Mouse (Mus musculus) heart, embryonic 14.5 days (tissue): Measurements from ENCODE around the gene Ttc33. TPM values are rescaled to one million over a fixed set of nuclear protein-coding genes. Genes with fewer than 3 reads are reported as not detected.

Experiments
- ATAC-seq: fragments of 200-750 bp; cut with Nextera tagmentation; 2 replicates; pipeline ENCODE4 v1.8.0; 2017; ENCODE audit warnings: low read depth, moderate TSS enrichment; ENCODE audit not compliant: insufficient number of reproducible peaks, insufficient read depth, low FRiP score
- H3K27ac ChIP-seq, 2 experiments: fragments of 200-500 bp in 1 of 2; fragments of 300-500 bp in 1 of 2; sonication (generic) in 1 of 2; replicated peaks in 1 of 2; 2 replicates each; pipeline ENCODE4 v1.5.1; 2012 to 2014; ENCODE audit warnings: low read depth in 2 of 2, low read length in 2 of 2, control low read depth in 1 of 2, mild to moderate bottlenecking in 1 of 2, mixed read lengths in 1 of 2; ENCODE audit not compliant: control insufficient read depth in 1 of 2, insufficient read depth in 1 of 2
- H3K27me3 ChIP-seq: fragments of 300-500 bp; sonication (generic); 2 replicates; pipeline ENCODE4 v1.6.1; 2014; ENCODE audit warnings: mild to moderate bottlenecking, low read length, control low read depth; ENCODE audit not compliant: control insufficient read depth, insufficient read depth
- H3K36me3 ChIP-seq: fragments of 300-500 bp; sonication (generic); 2 replicates; pipeline ENCODE4 v1.6.1; 2014; ENCODE audit warnings: mild to moderate bottlenecking, control low read depth, low read length, mixed read lengths; ENCODE audit not compliant: control insufficient read depth, insufficient read depth
- H3K4me1 ChIP-seq, 2 experiments: fragments of 200-500 bp in 1 of 2; fragments of 300-500 bp in 1 of 2; sonication (generic) in 1 of 2; 2 replicates each; pipeline ENCODE4 v1.6.1; 2012 to 2014; ENCODE audit warnings: low read length in 2 of 2, control low read depth in 1 of 2, mixed read lengths in 1 of 2; ENCODE audit not compliant: control insufficient read depth in 2 of 2, insufficient read depth in 2 of 2
- H3K4me2 ChIP-seq: fragments of 300-500 bp; sonication (generic); 2 replicates; pipeline ENCODE4 v1.6.1; 2014; ENCODE audit warnings: mild to moderate bottlenecking, low read length
- H3K4me3 ChIP-seq, 2 experiments: fragments of 200-500 bp in 1 of 2; fragments of 300-500 bp in 1 of 2; sonication (generic) in 1 of 2; 2 replicates each; pipeline ENCODE4 v1.5.1; 2012 to 2014; ENCODE audit warnings: low read length in 2 of 2, mild to moderate bottlenecking in 2 of 2, control low read depth in 1 of 2, low read depth in 1 of 2, moderate library complexity in 1 of 2; ENCODE audit not compliant: control insufficient read depth in 1 of 2, insufficient read depth in 1 of 2
- H3K9ac ChIP-seq: fragments of 300-500 bp; sonication (generic); 2 replicates; pipeline ENCODE4 v1.6.1; 2014; ENCODE audit warnings: mild to moderate bottlenecking, low read length
- H3K9me3 ChIP-seq: fragments of 300-500 bp; sonication (generic); 2 replicates; pipeline ENCODE4 v1.6.1; 2016; ENCODE audit warnings: low read length, control low read depth; ENCODE audit not compliant: control insufficient read depth
- WGBS: fragments of 180-500 bp; shearing (Covaris S2); extraction: QIAGEN DNeasy Blood & Tissue Kit; methylation state at CpG from one replicate; pipeline ENCODE4 v1.1.7; 2014; 5-methylcytosine and 5-hydroxymethylcytosine counted together
- polyA plus RNA-seq: library from polyadenylated mRNA; unstranded; fragments of >200 nt; fragmentation: Nextera tagmentation; extraction: Ambion mirVana; gene quantifications from 2 replicates; pipeline ENCODE4 v1.2.1, GENCODE M21; 2014

The Ttc33 gene
- polyA plus RNA-seq: 36.8 and 39.7 TPM in 2 replicates

GRCm38 (mm10) chr15:5185366-5186292, at the start of gene Ttc33:
Gene Ttc33 (plus strand): TSS chr15:5185525.
- Histone ChIP-seq H3K9ac (peak within 1 kb of the TSS; percentile 88), H3K4me3 (peak within 1 kb of the TSS; percentile 77 to 90), H3K27ac (peak within 1 kb of the TSS; percentile 82 to 83), H3K4me2 (peak within 1 kb of the TSS; percentile 89), H3K36me3 (peaks cover 16% of the 10 kb centered on the region), H3K27me3 (no peaks in the 10 kb centered on the region), H3K4me1 (peaks cover 0 to 13% of the 10 kb centered on the region in 2 experiments; a peak in 2 of 4 replicates), H3K9me3 (no peaks in the 10 kb centered on the region)
- under 1% methylated on average over 55 of the region's 55 CpGs for WGBS
- peak; percentile 70 for ATAC-seq

- H3K36me3 ChIP-seq: no peaks in the 10 kb centered on the region
- H3K9me3 ChIP-seq: no peaks in the 10 kb centered on the region
- no peaks in the 10 kb centered on the region for H3K27me3 ChIP-seq
- ATAC-seq: no peak; the same call in 1 of the 2 replicates
- 53% methylated on average over 9 of the region's 9 CpGs for WGBS
- no peak overlapping the region for H3K4me2 ChIP-seq
- H3K27ac ChIP-seq: no peak overlapping the region
- H3K4me3 ChIP-seq: no peak overlapping the region
- H3K4me1 ChIP-seq: 0 out of 4 replicates have a peak, but pooled peaks cover 0 to 3% of the 10 kb centered on the region in 2 experiments
- H3K9ac ChIP-seq: no peak overlapping the region
Observed at GRCm38 (mm10) chr15:5138021-5138856, 47.1 kb upstream of the Ttc33 start.

GRCm38 (mm10) chr15:5139366-5139765, 46.0 kb upstream of the Ttc33 start:
- Histone ChIP-seq H3K4me3 (no peak overlapping the region), H3K9ac (no peak overlapping the region), H3K36me3 (no peaks in the 10 kb centered on the region), H3K4me2 (no peak overlapping the region), H3K27me3 (no peaks in the 10 kb centered on the region), H3K27ac (no peak overlapping the region), H3K4me1 (0 out of 4 replicates have a peak, but pooled peaks cover 0 to 3% of the 10 kb centered on the region in 2 experiments), H3K9me3 (no peaks in the 10 kb centered on the region)
- no peak for ATAC-seq
- WGBS: 75% methylated on average over 2 of the region's 2 CpGs

GRCm38 (mm10) chr15:5139863-5140262, 45.5 kb upstream of the Ttc33 start:
- Histone ChIP-seq H3K4me1 (peaks cover under 1 to 6% of the 10 kb centered on the region in 2 experiments; a peak in 2 of 4 replicates), H3K4me2 (no peak overlapping the region), H3K27ac (no peak overlapping the region), H3K9me3 (no peaks in the 10 kb centered on the region), H3K27me3 (no peaks in the 10 kb centered on the region), H3K36me3 (no peaks in the 10 kb centered on the region), H3K9ac (no peak overlapping the region), H3K4me3 (no peak overlapping the region)
- no peak for ATAC-seq
- WGBS: 66% methylated on average over 7 of the region's 7 CpGs

GRCm38 (mm10) chr15:5140357-5140756, 45.0 kb upstream of the Ttc33 start:
- H3K27ac ChIP-seq: no peak overlapping the region
- H3K27me3 ChIP-seq: no peaks in the 10 kb centered on the region
- H3K4me1 ChIP-seq: peaks cover 2 to 11% of the 10 kb centered on the region in 2 experiments; a peak in 3 of 4 replicates
- no peaks in the 10 kb centered on the region for H3K9me3 ChIP-seq
- no peak for ATAC-seq
- no peaks in the 10 kb centered on the region for H3K36me3 ChIP-seq
- H3K4me2 ChIP-seq: no peak overlapping the region
- no peak overlapping the region for H3K9ac ChIP-seq
- no peak overlapping the region for H3K4me3 ChIP-seq

DNA sequence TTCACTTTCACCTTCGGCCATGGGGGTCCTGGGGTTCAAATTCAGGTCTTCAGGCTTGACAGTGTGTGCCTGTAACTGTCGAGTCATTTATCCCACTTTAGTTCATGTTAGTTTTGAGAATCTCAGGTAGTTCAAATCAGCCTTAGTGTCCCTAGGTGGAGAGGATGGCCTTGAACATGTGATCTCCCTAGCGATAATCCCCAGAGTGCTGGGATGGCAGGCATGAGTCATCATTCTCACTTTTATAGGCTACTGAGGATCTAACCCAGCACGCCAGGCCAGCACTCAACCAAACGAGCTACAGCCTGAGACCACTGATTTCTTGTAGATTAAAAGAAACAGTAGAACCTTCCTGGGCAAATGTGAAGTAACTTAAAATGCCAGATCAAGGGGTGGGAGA, 43.3 kb upstream of the Ttc33 start:
- Histone ChIP-seq H3K36me3 (no peaks in the 10 kb centered on the region), H3K4me1 (peaks cover 2 to 15% of the 10 kb centered on the region in 2 experiments; a peak in 3 of 4 replicates), H3K4me3 (no peak overlapping the region), H3K9me3 (no peaks in the 10 kb centered on the region), H3K27me3 (no peaks in the 10 kb centered on the region), H3K9ac (no peak overlapping the region), H3K4me2 (no peak overlapping the region), H3K27ac (no peak overlapping the region; a peak in 1 of 4 replicates)
- ATAC-seq: no peak
- WGBS: 50% methylated on average over 5 of the region's 5 CpGs

DNA sequence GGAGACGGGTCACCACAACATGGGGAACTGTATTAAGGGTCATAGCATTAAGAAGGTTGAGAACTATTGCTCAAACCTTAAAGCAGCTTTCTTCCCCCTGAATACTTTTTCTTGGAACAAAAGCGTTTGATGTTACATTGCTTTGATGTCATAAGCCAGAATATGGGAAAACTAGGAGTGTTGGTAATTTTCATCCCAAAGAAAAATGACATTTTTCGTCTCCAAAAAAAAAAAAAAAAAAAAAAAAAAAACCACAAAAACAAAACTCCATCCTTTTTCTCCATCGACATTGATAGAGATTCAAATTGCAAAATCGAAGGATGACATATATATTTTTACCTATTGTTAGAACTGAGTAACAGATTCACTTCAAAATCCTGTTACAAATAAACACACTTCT, 42.6 kb upstream of the Ttc33 start:
- Histone ChIP-seq H3K27me3 (no peaks in the 10 kb centered on the region), H3K27ac (no peak overlapping the region), H3K9ac (no peak overlapping the region), H3K4me1 (peaks cover 2 to 13% of the 10 kb centered on the region in 2 experiments; a peak in 3 of 4 replicates), H3K4me2 (peak overlapping the region; percentile 73), H3K4me3 (peak overlapping the region in 1 of 2 experiments; percentile 88; a peak in 1 of 4 replicates), H3K9me3 (no peaks in the 10 kb centered on the region), H3K36me3 (no peaks in the 10 kb centered on the region)
- WGBS: 73% methylated on average over 5 of the region's 5 CpGs
- ATAC-seq: no peak
